Mouse (Mus musculus) ES-E14 (cell line): ENCODE measurements around the gene Col5a1. TPM values are rescaled to one million over a fixed set of nuclear protein-coding genes. Genes with fewer than 3 reads are reported as not detected.

Experiments
- DNase-seq: peaks from one replicate; pipeline ENCODE4 v3.0.0-alpha.2; 2013; ENCODE audit warnings: low read depth, low spot score
- H3K27ac ChIP-seq: 2 replicates; pipeline ENCODE4 v1.5.1; 2012; ENCODE audit warnings: low read depth, mild to moderate bottlenecking, low read length, moderate library complexity, mixed read lengths; ENCODE audit not compliant: poor library complexity, insufficient read depth, severe bottlenecking
- H3K36me3 ChIP-seq: 2 replicates; pipeline ENCODE4 v1.6.1; 2012; ENCODE audit warnings: mild to moderate bottlenecking, low read length, moderate library complexity, mixed read lengths; ENCODE audit not compliant: control insufficient read depth, poor library complexity, insufficient read depth, severe bottlenecking
- H3K4me1 ChIP-seq, 2 experiments: fragments of 150-350 bp in 1 of 2; sonication (generic) in 1 of 2; 2 replicates each; pipeline ENCODE4 v1.6.1; 2012; ENCODE audit warnings: low read length in 2 of 2, mild to moderate bottlenecking in 1 of 2, mixed read lengths in 1 of 2; ENCODE audit not compliant: control insufficient read depth in 2 of 2, insufficient read depth in 2 of 2, poor library complexity in 1 of 2
- H3K4me3 ChIP-seq, 2 experiments: fragments of 150-350 bp in 1 of 2; sonication (generic) in 1 of 2; 2 replicates each; pipeline ENCODE4 v1.5.1; 2012; ENCODE audit warnings: low read length in 2 of 2, low read depth in 1 of 2, mild to moderate bottlenecking in 1 of 2, mixed read lengths in 1 of 2; ENCODE audit not compliant: insufficient read depth in 1 of 2, poor library complexity in 1 of 2, severe bottlenecking in 1 of 2
- H3K9ac ChIP-seq: 2 replicates; pipeline ENCODE4 v1.6.1; 2012; ENCODE audit warnings: low read depth, mild to moderate bottlenecking, low read length, mixed read lengths; ENCODE audit not compliant: poor library complexity, insufficient read depth, severe bottlenecking
- H3K9me3 ChIP-seq: fragments of 150-350 bp; sonication (generic); 2 replicates; pipeline ENCODE4 v1.6.1; 2012; ENCODE audit warnings: low read depth, mild to moderate bottlenecking, low read length; ENCODE audit not compliant: control insufficient read depth, insufficient read depth
- CHD2 ChIP-seq: IDR thresholded peaks from 2 replicates; pipeline ENCODE4 v1.6.1; 2014; ENCODE audit warnings: mild to moderate bottlenecking, low read depth, low read length, inconsistent platforms
- HCFC1 ChIP-seq: IDR thresholded peaks from 2 replicates; pipeline ENCODE4 v1.6.1; 2012; ENCODE audit warnings: low read length, inconsistent platforms, borderline replicate concordance; ENCODE audit not compliant: insufficient read depth
- MAFK ChIP-seq: IDR thresholded peaks from 2 replicates; pipeline ENCODE4 v1.6.1; 2014; ENCODE audit warnings: mild to moderate bottlenecking, low read depth, low read length, inconsistent platforms; ENCODE audit not compliant: insufficient read depth
- ZC3H11A ChIP-seq: IDR thresholded peaks from 2 replicates; pipeline ENCODE4 v1.6.1; 2012; ENCODE audit warnings: low read depth, mild to moderate bottlenecking, inconsistent platforms, low read length, borderline replicate concordance
- ZNF384 ChIP-seq: IDR thresholded peaks from 2 replicates; pipeline ENCODE4 v1.6.1; 2012; ENCODE audit warnings: low read depth, low read length, inconsistent platforms
- in situ Hi-C, 2 experiments: fragments of 600-800 bp; cut with MboI; formaldehyde crosslinking; loops; one replicate each; pipeline ENCODE4 v1.15.1; 2025; ENCODE audit warnings: low sequenced_read_pairs in 2 of 2, inconsistent platforms in 1 of 2; ENCODE audit not compliant: unreplicated experiment in 2 of 2
- total RNA-seq: library from RNA; depleted of rRNA; stranded (reverse); fragments of 300-350 nt; gene quantifications from 2 replicates; pipeline ENCODE4 v1.2.3, GENCODE M21; 2012

The Col5a1 gene
- total RNA-seq, 1 experiment, result 42.3 TPM

DNA sequence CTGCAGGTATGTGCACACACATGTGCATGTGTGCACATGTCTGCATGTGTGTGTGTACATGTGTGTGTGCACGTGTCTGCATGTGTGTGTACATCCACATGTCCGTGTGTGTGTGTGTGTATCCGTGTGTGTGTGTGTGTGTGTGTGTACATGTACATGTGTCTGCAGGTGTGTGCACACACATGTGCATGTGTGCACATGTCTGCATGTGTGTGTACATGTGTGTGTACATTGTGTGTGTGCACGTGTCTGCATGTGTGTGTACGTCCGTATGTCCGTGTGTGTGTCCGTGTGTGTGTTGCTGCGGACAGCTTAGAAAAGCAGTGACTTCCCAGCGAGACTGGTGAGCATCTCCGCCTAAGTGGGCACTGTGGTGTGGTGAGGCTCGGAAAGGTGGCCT, 6.8 kb downstream of the Col5a1 start:
- H3K4me3 ChIP-seq, result no peak overlapping the region
- no peak for DNase-seq
- in situ Hi-C loops, result no loop called here
- no peaks in the 10 kb centered on the region for H3K36me3 ChIP-seq
- TF ChIP-seq CHD2 (no peak), ZC3H11A (no peak), HCFC1 (no peak), MAFK (no peak), ZNF384 (no peak)
- no peak overlapping the region; the same call in 1 of the 2 replicates for H3K27ac ChIP-seq
- H3K9ac ChIP-seq, result no peak overlapping the region
- no peaks in the 10 kb centered on the region for H3K4me1 ChIP-seq
- H3K9me3 ChIP-seq, result no peaks in the 10 kb centered on the region

DNA sequence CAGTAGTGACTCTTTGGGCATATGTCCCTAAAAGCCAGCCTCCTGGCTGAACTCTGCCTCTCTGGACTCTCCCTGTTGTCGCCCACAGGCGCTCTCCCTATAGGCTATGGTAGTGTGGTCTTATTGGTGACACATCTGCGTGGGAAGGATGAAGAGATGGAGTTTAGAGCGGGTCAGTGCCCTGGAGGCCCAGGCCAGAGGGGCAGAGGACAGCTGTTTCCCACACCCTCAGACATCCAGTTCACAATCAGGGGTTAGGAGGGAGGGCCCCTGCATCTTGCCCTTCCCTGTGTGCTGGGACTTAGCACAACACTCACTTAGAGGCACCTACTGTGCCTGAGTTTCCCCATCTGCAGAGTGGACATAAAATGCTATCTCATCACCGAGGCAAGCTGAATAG, 8.8 kb downstream of the Col5a1 start:
- H3K9me3 ChIP-seq, result no peaks in the 10 kb centered on the region
- H3K4me3 ChIP-seq, result no peak overlapping the region
- DNase-seq, result no peak
- in situ Hi-C loops, result no loop called here
- no peaks in the 10 kb centered on the region for H3K36me3 ChIP-seq
- no peak overlapping the region for H3K27ac ChIP-seq
- no peak for TF ChIP-seq CHD2
- no peak for TF ChIP-seq HCFC1
- TF ChIP-seq ZC3H11A, result no peak
- no peak for TF ChIP-seq MAFK
- no peak for TF ChIP-seq ZNF384
- H3K9ac ChIP-seq, result no peak overlapping the region
- H3K4me1 ChIP-seq, result no peaks in the 10 kb centered on the region

DNA sequence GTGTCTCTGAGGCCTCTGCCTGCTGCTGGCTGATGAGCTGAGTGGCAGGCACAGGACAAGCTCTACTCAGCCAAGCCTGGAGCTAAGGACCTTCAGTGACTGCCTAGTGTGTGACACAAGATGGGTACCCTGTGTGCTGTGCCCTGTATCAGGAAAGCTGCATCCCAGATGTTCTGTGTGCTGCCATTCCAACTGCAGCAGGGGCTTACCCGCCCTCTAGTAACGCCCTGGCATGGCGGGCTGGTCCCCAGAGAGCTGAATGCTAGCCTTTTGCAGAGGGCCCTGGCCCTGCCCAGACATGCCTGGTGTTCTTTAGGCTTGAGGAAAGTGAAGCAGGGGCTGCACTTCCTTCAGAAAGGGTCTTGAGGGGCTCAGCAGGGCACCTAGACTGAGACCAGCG, 9.4 kb downstream of the Col5a1 start:
- no peak for TF ChIP-seq CHD2
- no peak for TF ChIP-seq ZNF384
- no peak for TF ChIP-seq ZC3H11A
- TF ChIP-seq HCFC1, result no peak
- no peak for TF ChIP-seq MAFK

DNA sequence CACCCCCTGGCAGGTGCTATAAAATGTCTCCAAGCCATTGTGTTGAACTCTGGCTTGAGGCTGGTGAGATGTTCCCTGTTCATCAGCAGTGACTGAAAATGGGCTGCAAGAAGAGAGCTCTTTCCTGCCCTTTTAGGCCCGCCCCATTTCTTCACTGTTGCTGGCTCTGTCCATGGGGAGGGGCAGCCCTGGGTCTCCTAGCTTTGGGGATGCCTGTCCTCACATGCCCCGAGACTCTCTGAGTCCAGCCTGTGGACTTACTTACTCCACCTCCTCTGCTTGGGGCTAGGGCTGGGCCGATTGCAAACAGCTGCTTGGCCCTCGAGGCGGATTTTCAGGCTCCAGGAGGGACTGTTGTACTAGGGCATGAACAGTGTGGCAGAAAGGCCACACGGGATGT, 10.9 kb downstream of the Col5a1 start:
- TF ChIP-seq MAFK (no peak), ZNF384 (no peak), CHD2 (no peak), ZC3H11A (no peak), HCFC1 (no peak)
- no peak for DNase-seq
- Histone ChIP-seq H3K9me3 (no peaks in the 10 kb centered on the region), H3K36me3 (no peaks in the 10 kb centered on the region), H3K4me1 (no peaks in the 10 kb centered on the region), H3K9ac (no peak overlapping the region), H3K4me3 (no peak overlapping the region), H3K27ac (no peak overlapping the region)
- in situ Hi-C loops, result no loop called here

More for the DNA sequence above, 9.4 kb downstream of the Col5a1 start:
- H3K9me3 ChIP-seq, result no peaks in the 10 kb centered on the region
- DNase-seq, result no peak
- no peak overlapping the region for H3K9ac ChIP-seq
- no peaks in the 10 kb centered on the region for H3K4me1 ChIP-seq
- no peak overlapping the region for H3K27ac ChIP-seq
- H3K36me3 ChIP-seq, result no peaks in the 10 kb centered on the region
- in situ Hi-C loops, result no loop called here
- no peak overlapping the region for H3K4me3 ChIP-seq

DNA sequence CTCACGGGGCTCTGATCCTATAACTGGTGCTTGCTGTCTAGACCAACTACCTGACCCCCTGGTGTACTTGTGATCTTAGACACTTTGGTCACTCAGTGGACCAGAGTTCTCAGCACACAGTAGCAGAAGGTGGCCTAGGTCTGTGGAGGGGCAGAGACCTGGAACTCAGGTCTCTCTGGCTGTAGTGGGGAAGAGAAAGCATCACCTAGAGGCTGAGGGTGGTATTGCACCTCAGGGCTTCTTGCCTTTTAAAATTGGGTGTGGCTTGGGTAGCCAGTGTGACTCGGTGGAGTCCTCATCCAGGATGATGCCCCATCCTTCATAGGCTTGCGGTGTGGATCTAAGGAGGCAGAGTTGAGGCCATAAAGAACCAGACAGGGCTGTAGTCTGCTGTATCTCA, 13.7 kb downstream of the Col5a1 start:
- Histone ChIP-seq H3K36me3 (no peaks in the 10 kb centered on the region), H3K27ac (no peak overlapping the region), H3K9me3 (no peaks in the 10 kb centered on the region), H3K9ac (no peak overlapping the region), H3K4me1 (no peaks in the 10 kb centered on the region), H3K4me3 (no peak overlapping the region)
- peak; percentile 67 for DNase-seq
- no peak for TF ChIP-seq MAFK
- no peak for TF ChIP-seq ZNF384
- no peak for TF ChIP-seq HCFC1
- TF ChIP-seq ZC3H11A, result no peak
- no peak for TF ChIP-seq CHD2
- in situ Hi-C loops, result no loop called here
